Mouse (Mus musculus) neutrophil, adult 83 days (primary cell): ENCODE data around the gene Gm13199. TPM values are rescaled to one million over a fixed set of nuclear protein-coding genes. Genes with fewer than 3 reads are reported as not detected.

Experiments used
- total RNA-seq, 2 experiments: library from RNA; stranded (reverse); gene quantifications; one replicate each; pipeline ENCODE4 v1.2.4; 2023

Gene Gm13199
- 1 to 10 TPM in 1 of 2 experiments, under 1 TPM in 1; 0.84 to 1.0 TPM for total RNA-seq

GRCm38 (mm10) chr2:5862834-5863233 is at the start of gene Gm13199:
Gm13199 (minus strand) TSS chr2:5862934.

GRCm38 (mm10) chr2:5894843-5895570 is 32.3 kb upstream of the Gm13199 start, which contains the start of gene Sec61a2:
Sec61a2 (minus strand) TSS chr2:5895432.

GRCm38 (mm10) chr2:5844873-5845631 is 17.7 kb downstream of the Gm13199 start, which contains the start of the genes Nudt5 and Cdc123:
Nudt5 (plus strand) TSS chr2:5845019.
Cdc123 (minus strand) TSS chr2:5845164.

Other genes starting within 250 kb of the Gm13199 start
- 10 to 100 TPM; 67.3 to 68.8 TPM for gene Camk1d, start 148.4 kb downstream of the Gm13199 start, total RNA-seq
- gene Nudt5, start 17.9 kb downstream of the Gm13199 start, total RNA-seq = 10 to 100 TPM; 19.1 to 23.2 TPM
- gene Cdc123, start 17.8 kb downstream of the Gm13199 start, total RNA-seq = 10 to 100 TPM; 69.4 to 79.2 TPM
- gene Sec61a2, start 32.5 kb upstream of the Gm13199 start, total RNA-seq = 1 to 10 TPM; 8.4 to 9.8 TPM
- 1 to 10 TPM in 1 of 2 experiments, under 1 TPM in 1; 0.24 to 2.0 TPM for gene Dhtkd1, start 79.9 kb upstream of the Gm13199 start, total RNA-seq
- 10 to 100 TPM; 34.6 to 38.4 TPM for gene Upf2, start 88.5 kb upstream of the Gm13199 start, total RNA-seq